Mouse (Mus musculus) megakaryocyte, embryonic 14.5 days (primary cell): ENCODE measurements around the gene Pigv. TPM values are rescaled to one million over a fixed set of nuclear protein-coding genes. Genes with fewer than 3 reads are reported as not detected.
"Not testable (repeated sequence)": the region's sequence is repeated elsewhere in the genome, so short reads cannot be mapped to it uniquely, and the experiment has no call there.

Experiments
- H3K27me3 ChIP-seq: replicated peaks from 2 replicates; pipeline ENCODE3; 2012; ENCODE audit warnings: inconsistent platforms
- H3K36me3 ChIP-seq: replicated peaks from 2 replicates; pipeline ENCODE3; 2012; ENCODE audit warnings: low read length, inconsistent platforms, mixed read lengths
- H3K4me1 ChIP-seq: 2 replicates; pipeline ENCODE4 v1.6.1; 2012; ENCODE audit warnings: inconsistent platforms
- H3K4me3 ChIP-seq: replicated peaks from 2 replicates; pipeline ENCODE3; 2012; ENCODE audit warnings: moderate library complexity, mild to moderate bottlenecking, inconsistent platforms
- H3K9me3 ChIP-seq: 2 replicates; pipeline ENCODE4 v1.6.1; 2012; ENCODE audit warnings: inconsistent platforms
- FLI1 ChIP-seq: IDR thresholded peaks from 2 replicates; pipeline ENCODE4 v1.6.1; 2012; ENCODE audit warnings: low read length, inconsistent platforms, mixed read lengths
- GATA1 ChIP-seq: IDR thresholded peaks from 3 replicates; pipeline ENCODE4 v1.6.1; 2012; ENCODE audit warnings: mixed read lengths, low read length, inconsistent platforms, borderline replicate concordance
- polyA plus RNA-seq: library from polyadenylated mRNA; stranded (reverse); fragments of >175 nt; gene quantifications from 2 replicates; pipeline ENCODE4 v1.2.3, GENCODE M21; 2012; ENCODE audit warnings: low replicate concordance; ENCODE audit not compliant: insufficient read depth

The Pigv gene
- polyA plus RNA-seq, 1 experiment, result 9.8 TPM

DNA sequence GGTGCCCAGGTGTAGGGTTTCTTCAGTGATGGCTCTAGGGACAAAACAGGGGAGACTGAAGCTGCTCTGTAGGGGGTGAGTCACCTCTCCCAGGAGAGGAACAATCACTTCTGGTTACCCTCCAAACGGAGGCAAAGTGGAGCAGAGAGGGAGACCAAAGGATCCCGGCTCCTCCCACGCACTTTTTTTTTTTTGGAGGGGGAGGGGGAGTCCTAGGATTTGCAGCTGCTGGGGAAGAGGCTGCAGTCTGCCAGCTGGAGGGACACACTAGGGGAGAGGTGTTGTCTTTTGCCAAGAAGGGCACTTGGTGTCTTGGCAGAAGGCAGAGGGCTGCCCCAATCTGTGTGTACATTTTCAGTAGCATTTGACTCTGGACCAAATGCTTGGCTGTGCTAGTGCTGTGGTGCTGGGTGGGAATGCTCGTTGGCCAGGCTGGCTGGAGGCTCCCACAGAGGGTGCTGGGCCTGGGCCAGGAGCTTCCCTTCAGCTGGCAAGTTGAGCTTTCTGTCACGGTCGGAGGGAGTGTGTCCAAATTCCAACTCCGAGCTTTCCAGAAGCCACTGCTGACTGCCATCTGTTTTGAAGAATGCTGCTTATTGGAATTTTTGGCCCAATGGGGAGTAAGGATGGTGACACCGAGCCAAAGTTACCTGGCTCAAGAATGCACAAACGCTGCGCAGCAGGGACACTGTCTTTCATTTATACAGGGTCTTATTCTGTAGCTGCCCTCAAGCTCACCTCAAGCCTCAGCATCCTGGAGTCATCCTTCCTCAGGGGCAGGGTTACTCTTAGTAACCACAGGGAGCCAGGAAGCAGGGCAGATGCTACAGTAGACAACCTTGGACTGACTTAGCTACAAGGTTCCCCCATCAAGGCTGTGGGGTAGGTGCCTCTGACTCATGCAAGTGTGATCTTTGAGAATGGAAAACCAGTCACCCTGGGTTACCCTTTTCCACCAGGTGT is 12.0 kb downstream of the Pigv start:
- Histone ChIP-seq H3K4me3 (peak overlapping the region; percentile 91), H3K4me1 (peaks cover 87% of the 10 kb centered on the region), H3K36me3 (peaks cover 41% of the 10 kb centered on the region), H3K9me3 (no peaks in the 10 kb centered on the region), H3K27me3 (no peaks in the 10 kb centered on the region)
- TF ChIP-seq FLI1, result no peak
- no peak for TF ChIP-seq GATA1

GRCm38 (mm10) chr4:133659497-133660192 is 12.8 kb downstream of the Pigv start:
- Histone ChIP-seq H3K4me1 (peaks cover 79% of the 10 kb centered on the region), H3K4me3 (peak overlapping the region; percentile 91)
- TF ChIP-seq FLI1 (no peak), GATA1 (no peak)

DNA sequence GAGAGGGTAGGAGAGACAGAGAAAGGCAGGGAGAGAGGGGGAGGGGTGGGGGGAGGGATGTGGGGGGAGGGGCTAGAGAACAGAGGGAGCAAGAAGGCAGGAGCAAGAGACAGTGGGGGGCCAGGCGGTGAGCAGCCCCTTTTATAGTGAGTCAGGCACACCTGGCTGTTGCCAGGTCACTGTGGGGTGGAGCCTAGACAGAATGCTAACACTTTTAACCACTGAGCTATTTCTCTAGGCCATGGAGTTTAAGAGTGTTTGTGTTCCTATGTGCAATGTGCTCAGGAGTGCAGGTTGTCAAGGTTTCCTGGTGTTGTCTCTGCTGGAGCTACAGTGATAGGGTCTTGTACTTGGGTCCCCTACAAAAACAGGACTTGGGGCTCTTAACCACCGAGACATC is 13.7 kb downstream of the Pigv start:
- Histone ChIP-seq H3K4me1 (peaks cover 72% of the 10 kb centered on the region), H3K4me3 (no peak overlapping the region)
- TF ChIP-seq FLI1 (no peak), GATA1 (no peak)

More at GRCm38 (mm10) chr4:133659497-133660192, 12.8 kb downstream of the Pigv start:
- no peaks in the 10 kb centered on the region for H3K27me3 ChIP-seq
- no peaks in the 10 kb centered on the region for H3K9me3 ChIP-seq
- peaks cover 33% of the 10 kb centered on the region for H3K36me3 ChIP-seq

GRCm38 (mm10) chr4:133657829-133658458 is 14.5 kb downstream of the Pigv start:
- Histone ChIP-seq H3K36me3 (peaks cover 22% of the 10 kb centered on the region), H3K4me3 (no peak overlapping the region), H3K27me3 (no peaks in the 10 kb centered on the region), H3K9me3 (no peaks in the 10 kb centered on the region), H3K4me1 (peaks cover 65% of the 10 kb centered on the region)
- TF ChIP-seq GATA1, result no peak
- no peak for TF ChIP-seq FLI1

More for the DNA sequence above, 13.7 kb downstream of the Pigv start:
- Histone ChIP-seq H3K27me3 (no peaks in the 10 kb centered on the region), H3K36me3 (peaks cover 27% of the 10 kb centered on the region), H3K9me3 (no peaks in the 10 kb centered on the region)

GRCm38 (mm10) chr4:133656997-133657396 is 15.4 kb downstream of the Pigv start:
- H3K4me1 ChIP-seq, result peaks cover 57% of the 10 kb centered on the region

GRCm38 (mm10) chr4:133656294-133656693 is 16.2 kb downstream of the Pigv start:
- no peaks in the 10 kb centered on the region for H3K9me3 ChIP-seq
- H3K27me3 ChIP-seq, result no peaks in the 10 kb centered on the region
- peak overlapping the region; percentile 34 for H3K4me3 ChIP-seq
- peaks cover 7% of the 10 kb centered on the region for H3K36me3 ChIP-seq
- peaks cover 59% of the 10 kb centered on the region for H3K4me1 ChIP-seq
- TF ChIP-seq FLI1, result no peak
- no peak for TF ChIP-seq GATA1

More at GRCm38 (mm10) chr4:133656997-133657396, 15.4 kb downstream of the Pigv start:
- no peaks in the 10 kb centered on the region for H3K27me3 ChIP-seq
- H3K4me3 ChIP-seq, result no peak overlapping the region
- H3K9me3 ChIP-seq, result no peaks in the 10 kb centered on the region
- TF ChIP-seq FLI1, result no peak
- TF ChIP-seq GATA1, result no peak
- H3K36me3 ChIP-seq, result peaks cover 12% of the 10 kb centered on the region

- H3K9me3 ChIP-seq, H3K36me3 ChIP-seq, H3K27me3 ChIP-seq, H3K4me3 ChIP-seq: not testable (repeated sequence)
- peaks cover 48% of the 10 kb centered on the region for H3K4me1 ChIP-seq
Observed at GRCm38 (mm10) chr4:133654070-133654469, 18.4 kb downstream of the Pigv start.

DNA sequence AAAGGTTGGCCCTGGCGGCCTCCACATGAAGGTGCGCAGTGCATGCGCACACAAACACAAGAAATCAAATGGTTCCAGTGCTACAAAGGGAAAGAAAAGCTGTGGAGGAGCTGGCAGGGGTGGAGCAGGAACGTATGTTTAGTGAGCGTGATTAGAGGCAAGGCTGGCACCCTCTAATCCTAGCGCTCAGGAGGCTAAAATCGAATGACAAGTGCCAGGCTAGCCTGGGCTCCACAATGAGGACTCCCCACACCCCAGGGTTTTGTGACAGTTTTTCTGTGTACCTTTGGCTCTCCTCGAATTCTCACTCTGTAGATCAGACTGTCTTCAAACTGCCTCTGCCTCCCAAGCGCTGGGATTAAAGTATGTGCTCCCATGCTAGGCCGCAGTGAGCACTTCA is 19.7 kb downstream of the Pigv start:
- Histone ChIP-seq H3K4me1 (peaks cover 36% of the 10 kb centered on the region), H3K36me3 (peaks cover 7% of the 10 kb centered on the region), H3K4me3 (no peak overlapping the region), H3K9me3 (no peaks in the 10 kb centered on the region), H3K27me3 (no peaks in the 10 kb centered on the region)
- TF ChIP-seq GATA1, result no peak
- TF ChIP-seq FLI1, result no peak

- Histone ChIP-seq H3K4me3 (no peak overlapping the region), H3K27me3 (no peaks in the 10 kb centered on the region), H3K4me1 (peaks cover 29% of the 10 kb centered on the region), H3K36me3 (peaks cover 9% of the 10 kb centered on the region), H3K9me3 (peaks cover 4% of the 10 kb centered on the region)
- no peak for TF ChIP-seq FLI1
- no peak for TF ChIP-seq GATA1
Observed at GRCm38 (mm10) chr4:133651986-133652385, 20.5 kb downstream of the Pigv start.

GRCm38 (mm10) chr4:133651445-133651844 is 21.0 kb downstream of the Pigv start:
- Histone ChIP-seq H3K27me3 (no peaks in the 10 kb centered on the region), H3K4me1 (peaks cover 25% of the 10 kb centered on the region), H3K36me3 (peaks cover 11% of the 10 kb centered on the region), H3K4me3 (no peak overlapping the region), H3K9me3 (peaks cover 6% of the 10 kb centered on the region)
- TF ChIP-seq FLI1 (no peak), GATA1 (no peak)
